In genomic region chr8:124399403-124399861, GRCm38 (mm10) we compare ENCODE assay signal across 11 mouse cellular contexts. TPM values are rescaled to one million over a fixed set of nuclear protein-coding genes. Genes with fewer than 3 reads are reported as not detected.
A peak's percentile ranks its signal among the peaks of the same experiment; 100 is the strongest.
DNase-seq lines count a peak whose midpoint lies in the region; ATAC-seq lines count a peak whose summit lies in the region.
"Had no signal": no experiment of that assay in that cellular context is flagged by ENCODE, and none has a peak within 500 bp of the region (broad histone marks: within the 10 kb centered on the region; RNA-seq: fewer than 3 reads in every experiment).

No protein-coding gene starts in this region.

- DNase-seq in frontal cortex, postnatal 25 days (ENCODE audit: low spot score in 2 of 2), result no peak
- peak; percentile 25 to 50 for DNase-seq in lung, postnatal 4 days
- no peak for DNase-seq in lung, postnatal 14 days
- peak; percentile 26 to 61 for DNase-seq in kidney, postnatal 36 days
- DNase-seq in retina, postnatal 1 day, result peak; percentile 74
- DNase-seq in adrenal gland, postnatal 36 days, result no peak
- DNase-seq in limb, embryonic 10.5 days (ENCODE audit: low spot score), result no peak
- DNase-seq: liver, embryonic 13.5 days had no signal

- H3K4me3 ChIP-seq in limb, embryonic 10.5 days, result no peak overlapping the region
- H3K4me3 ChIP-seq: embryonic facial prominence, embryonic 13.5 days; heart, embryonic 15.5 days; liver, embryonic 13.5 days had no signal

- WGBS in limb, embryonic 10.5 days, result 88% methylated on average over 11 of the region's 11 CpGs

- H3K27ac ChIP-seq in limb, embryonic 10.5 days, result no peak overlapping the region
- H3K27ac ChIP-seq: embryonic facial prominence, embryonic 13.5 days; heart, embryonic 15.5 days; liver, embryonic 13.5 days had no signal

- no peaks in the 10 kb centered on the region for H3K36me3 ChIP-seq in limb, embryonic 10.5 days
- H3K36me3 ChIP-seq: embryonic facial prominence, embryonic 13.5 days; heart, embryonic 15.5 days; liver, embryonic 13.5 days had no signal

- ATAC-seq in frontal cortex, adult (ENCODE audit: low TSS enrichment), result peak; percentile 60

- no peaks in the 10 kb centered on the region for H3K9me3 ChIP-seq in limb, embryonic 10.5 days (replicated peaks)
- H3K9me3 ChIP-seq: embryonic facial prominence, embryonic 13.5 days; heart, embryonic 15.5 days; liver, embryonic 13.5 days had no signal

- no peaks in the 10 kb centered on the region for H3K27me3 ChIP-seq in limb, embryonic 10.5 days (ENCODE audit: low read depth, poor library complexity, severe bottlenecking)
- H3K27me3 ChIP-seq: embryonic facial prominence, embryonic 13.5 days; heart, embryonic 15.5 days; liver, embryonic 13.5 days had no signal

- H3K4me1 ChIP-seq in limb, embryonic 10.5 days, result peaks cover under 1% of the 10 kb centered on the region
- H3K4me1 ChIP-seq: liver, embryonic 13.5 days had no signal

RNA-seq across cellular contexts. Expression of gene Pgbd5, which starts 40.0 kb away (rescaled TPM):
- 1 to 10 TPM; 3.5 to 4.5 TPM for total RNA-seq in adrenal gland, postnatal 36 days (2021)
- 0.20 and 0.35 TPM in 2 replicates for polyA plus RNA-seq in limb, embryonic 10.5 days (2016; fragmentation: Nextera tagmentation; extraction: Ambion mirVana)

Comparison
In these comparisons a context has a peak if more than half of its experiments do, and no peak if none do; other contexts are left out.
1. DNase-seq: peak in lung, postnatal 4 days (2 of 2), kidney, postnatal 36 days (2 of 2) and retina, postnatal 1 day (single experiment); none in frontal cortex, postnatal 25 days (0 of 2), lung, postnatal 14 days (single experiment), adrenal gland, postnatal 36 days (0 of 2) and limb, embryonic 10.5 days (single experiment).